Mouse (Mus musculus) kidney, postnatal 0 days (tissue): ENCODE measurements at regions not wholly inside any gene's neighbourhood (a gene's known extent, or its start where the extent isn't known, plus 50 kb on each side); places are given as distances from the start of the nearest gene placed in this dataset.

Source experiments
- ATAC-seq: fragments of 200-750 bp; cut with Nextera tagmentation; replicated peaks from 2 replicates; pipeline ENCODE4 v1.8.0; 2017; ENCODE audit warnings: low read depth, moderate number of reproducible peaks, moderate TSS enrichment, moderate library complexity; ENCODE audit not compliant: low FRiP score
- DNase-seq: peaks from one replicate; pipeline ENCODE4 v3.0.0-alpha.2; 2016; ENCODE audit warnings: low spot score
- H3K27ac ChIP-seq: fragments of 300-500 bp; sonication (generic); 2 replicates; pipeline ENCODE4 v1.5.1; 2014; ENCODE audit warnings: mild to moderate bottlenecking
- H3K27me3 ChIP-seq: fragments of 300-500 bp; sonication (generic); 2 replicates; pipeline ENCODE4 v1.6.1; 2014; ENCODE audit warnings: low read length, mixed read lengths; ENCODE audit not compliant: insufficient read depth
- H3K36me3 ChIP-seq: fragments of 300-500 bp; sonication (generic); 2 replicates; pipeline ENCODE4 v1.6.1; 2014; ENCODE audit warnings: low read length, mixed read lengths; ENCODE audit not compliant: insufficient read depth
- H3K4me1 ChIP-seq: fragments of 300-500 bp; sonication (generic); replicated peaks from 2 replicates; pipeline ENCODE4 v1.6.1; 2014; ENCODE audit warnings: antibody characterized with exemption, low read length, mixed read lengths; ENCODE audit not compliant: insufficient read depth
- H3K4me2 ChIP-seq: fragments of 300-500 bp; sonication (generic); 2 replicates; pipeline ENCODE4 v1.6.1; 2014; ENCODE audit warnings: mild to moderate bottlenecking, low read length, moderate library complexity, mixed read lengths
- H3K4me3 ChIP-seq: fragments of 300-500 bp; sonication (generic); replicated peaks from 2 replicates; pipeline ENCODE4 v1.5.1; 2014; ENCODE audit warnings: low read depth, low read length
- H3K9ac ChIP-seq: fragments of 300-500 bp; sonication (generic); 2 replicates; pipeline ENCODE4 v1.6.1; 2014; ENCODE audit warnings: low read depth, low read length
- H3K9me3 ChIP-seq: fragments of 300-500 bp; sonication (generic); replicated peaks from 2 replicates; pipeline ENCODE4 v1.6.1; 2016; ENCODE audit warnings: low read length, inconsistent platforms, mixed read lengths
- CTCF ChIP-seq: IDR thresholded peaks from 2 replicates; pipeline ENCODE4 v1.5.1; 2016; ENCODE audit warnings: antibody characterized with exemption, low read depth, mild to moderate bottlenecking, moderate library complexity
- WGBS: fragments of 180-500 bp; shearing (Covaris S2); extraction: QIAGEN DNeasy Blood & Tissue Kit; methylation state at CpG from one replicate; pipeline ENCODE4 v1.1.7; 2014; 5-methylcytosine and 5-hydroxymethylcytosine counted together

GRCm38 (mm10) chr9:47224249-47224648 lies 225.7 kb downstream of the Gm4791 start:
- H3K9ac ChIP-seq, result no peak overlapping the region
- WGBS, result 95% methylated on average over 1 of the region's 1 CpGs

GRCm38 (mm10) chr9:47226476-47227271 lies 228.1 kb downstream of the Gm4791 start:
- ATAC-seq (no peak), DNase-seq (no peak)
- peak; percentile 41; the same call in 1 of the 2 replicates for TF ChIP-seq CTCF
- 82% methylated on average over 16 of the region's 16 CpGs for WGBS
- no peak overlapping the region for H3K4me3 ChIP-seq
- no peaks in the 10 kb centered on the region for H3K9me3 ChIP-seq
- H3K27me3 ChIP-seq, result no peaks in the 10 kb centered on the region
- no peaks in the 10 kb centered on the region for H3K36me3 ChIP-seq
- no peak overlapping the region for H3K9ac ChIP-seq
- no peaks in the 10 kb centered on the region for H3K4me1 ChIP-seq
- H3K4me2 ChIP-seq, result no peak overlapping the region
- no peak overlapping the region for H3K27ac ChIP-seq

More at GRCm38 (mm10) chr9:47224249-47224648, 225.7 kb downstream of the Gm4791 start:
- DNase-seq, result no peak
- H3K9me3 ChIP-seq, result no peaks in the 10 kb centered on the region
- TF ChIP-seq CTCF, result no peak
- no peak overlapping the region for H3K27ac ChIP-seq
- no peak overlapping the region for H3K4me2 ChIP-seq
- no peaks in the 10 kb centered on the region for H3K4me1 ChIP-seq
- ATAC-seq, result no peak
- H3K36me3 ChIP-seq, result no peaks in the 10 kb centered on the region
- H3K27me3 ChIP-seq, result no peaks in the 10 kb centered on the region
- H3K4me3 ChIP-seq, result no peak overlapping the region

GRCm38 (mm10) chr9:47227298-47227697 lies 228.8 kb downstream of the Gm4791 start:
- H3K4me2 ChIP-seq, result no peak overlapping the region
- H3K9me3 ChIP-seq, result no peaks in the 10 kb centered on the region
- no peak for DNase-seq
- 75% methylated on average over 8 of the region's 8 CpGs for WGBS
- no peak for TF ChIP-seq CTCF
- H3K27ac ChIP-seq, result no peak overlapping the region
- ATAC-seq, result no peak
- H3K27me3 ChIP-seq, result no peaks in the 10 kb centered on the region
- H3K9ac ChIP-seq, result no peak overlapping the region
- no peaks in the 10 kb centered on the region for H3K36me3 ChIP-seq
- no peaks in the 10 kb centered on the region for H3K4me1 ChIP-seq
- no peak overlapping the region for H3K4me3 ChIP-seq

DNA sequence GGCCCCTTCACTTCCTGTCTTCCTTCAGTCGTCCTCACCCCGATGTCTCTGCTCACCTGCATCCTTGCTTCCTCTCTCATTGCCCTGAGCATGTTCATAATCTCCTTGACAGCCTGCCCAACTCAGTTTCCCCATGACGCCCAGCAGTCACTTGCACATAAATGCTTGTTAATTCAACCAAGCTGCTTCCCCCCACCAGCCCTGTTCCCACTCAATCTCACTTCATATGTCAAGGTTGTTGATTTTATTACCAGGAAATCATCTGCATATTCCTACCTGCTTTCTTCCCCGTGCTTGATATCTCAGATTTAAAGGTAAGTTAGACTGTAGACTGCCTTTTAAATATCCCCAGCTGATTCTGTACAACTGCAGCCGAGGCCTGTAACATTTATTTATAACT lies 230.2 kb downstream of the Gm4791 start:
- H3K27ac ChIP-seq, result no peak overlapping the region
- H3K4me1 ChIP-seq, result no peaks in the 10 kb centered on the region
- H3K4me3 ChIP-seq, result no peak overlapping the region
- DNase-seq (no peak), ATAC-seq (no peak)
- 64% methylated on average over 5 of the region's 5 CpGs for WGBS
- no peak overlapping the region for H3K4me2 ChIP-seq
- no peak overlapping the region for H3K9ac ChIP-seq
- TF ChIP-seq CTCF, result no peak
- H3K9me3 ChIP-seq, result no peaks in the 10 kb centered on the region
- no peaks in the 10 kb centered on the region for H3K36me3 ChIP-seq
- no peaks in the 10 kb centered on the region for H3K27me3 ChIP-seq

- Histone ChIP-seq H3K36me3 (no peaks in the 10 kb centered on the region), H3K27ac (no peak overlapping the region), H3K4me1 (no peaks in the 10 kb centered on the region), H3K4me2 (no peak overlapping the region), H3K27me3 (no peaks in the 10 kb centered on the region), H3K9ac (no peak overlapping the region), H3K4me3 (no peak overlapping the region), H3K9me3 (no peaks in the 10 kb centered on the region)
- no peak for TF ChIP-seq CTCF
- 78% methylated on average over 6 of the region's 6 CpGs for WGBS
- DNase-seq (no peak), ATAC-seq (no peak)
These were observed 230.8 kb downstream of the Gm4791 start for GRCm38 (mm10) chr9:47229296-47229695.

DNA sequence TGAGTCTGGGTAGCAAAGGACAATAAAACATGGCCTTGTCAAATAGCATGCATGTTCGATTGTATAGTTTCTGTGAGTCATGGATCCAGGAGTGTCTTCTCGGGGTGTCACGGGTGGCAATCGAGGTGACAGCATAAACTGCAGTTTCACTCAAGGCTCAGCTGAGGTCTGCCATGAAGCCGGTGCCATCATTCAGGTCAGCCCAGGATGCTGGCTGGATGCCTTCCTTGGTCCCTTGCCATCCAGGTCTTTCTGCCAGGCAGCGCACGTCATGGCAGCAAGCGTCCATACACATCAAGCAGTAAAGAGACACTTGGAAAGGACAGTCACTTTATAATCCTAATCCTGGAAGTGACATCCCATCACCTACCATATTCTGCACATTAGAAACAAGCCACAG lies 242.4 kb downstream of the Gm4791 start:
- DNase-seq (no peak), ATAC-seq (no peak)
- Histone ChIP-seq H3K27ac (no peak overlapping the region), H3K9ac (no peak overlapping the region), H3K4me1 (no peaks in the 10 kb centered on the region), H3K9me3 (no peaks in the 10 kb centered on the region), H3K27me3 (no peaks in the 10 kb centered on the region), H3K36me3 (no peaks in the 10 kb centered on the region), H3K4me3 (no peak overlapping the region), H3K4me2 (no peak overlapping the region)
- 92% methylated on average over 8 of the region's 8 CpGs for WGBS
- no peak for TF ChIP-seq CTCF

DNA sequence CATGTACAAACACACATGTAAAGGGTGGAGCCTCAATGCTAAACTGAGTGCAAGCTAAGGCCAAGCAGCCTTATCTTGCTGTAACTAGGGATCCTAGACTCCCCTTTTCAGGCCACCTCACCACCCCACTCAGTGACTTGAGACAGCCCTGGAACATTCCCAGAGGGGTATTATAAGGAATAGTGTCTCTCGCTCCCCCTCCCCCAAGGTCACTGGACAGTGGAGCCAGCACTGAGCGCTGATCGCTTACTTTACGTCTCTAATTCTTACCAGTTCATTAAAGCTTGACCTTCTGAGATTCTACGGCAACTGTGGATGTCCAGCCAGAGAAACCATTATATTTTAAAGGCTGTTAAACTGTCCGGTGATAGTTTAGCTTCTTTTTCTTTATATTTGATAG lies 243.5 kb downstream of the Gm4791 start:
- Histone ChIP-seq H3K4me1 (no peaks in the 10 kb centered on the region), H3K27me3 (no peaks in the 10 kb centered on the region), H3K4me2 (no peak overlapping the region), H3K9ac (no peak overlapping the region), H3K4me3 (no peak overlapping the region), H3K36me3 (no peaks in the 10 kb centered on the region), H3K9me3 (no peaks in the 10 kb centered on the region), H3K27ac (no peak overlapping the region)
- WGBS, result 38% methylated on average over 6 of the region's 6 CpGs
- TF ChIP-seq CTCF, result no peak
- DNase-seq, result no peak
- no peak for ATAC-seq
